Mouse (Mus musculus): ENCODE results near the gene Jkamp. TPM values are rescaled to one million over a fixed set of nuclear protein-coding genes. Genes with fewer than 3 reads are reported as not detected.
"Not testable (repeated sequence)": the region's sequence is repeated elsewhere in the genome, so short reads cannot be mapped to it uniquely, and the experiment has no call there.

Gene Jkamp
- 84.5 and 102 TPM in 2 replicates for polyA plus RNA-seq (2016; fragmentation: Nextera tagmentation; extraction: Ambion mirVana)

DNA sequence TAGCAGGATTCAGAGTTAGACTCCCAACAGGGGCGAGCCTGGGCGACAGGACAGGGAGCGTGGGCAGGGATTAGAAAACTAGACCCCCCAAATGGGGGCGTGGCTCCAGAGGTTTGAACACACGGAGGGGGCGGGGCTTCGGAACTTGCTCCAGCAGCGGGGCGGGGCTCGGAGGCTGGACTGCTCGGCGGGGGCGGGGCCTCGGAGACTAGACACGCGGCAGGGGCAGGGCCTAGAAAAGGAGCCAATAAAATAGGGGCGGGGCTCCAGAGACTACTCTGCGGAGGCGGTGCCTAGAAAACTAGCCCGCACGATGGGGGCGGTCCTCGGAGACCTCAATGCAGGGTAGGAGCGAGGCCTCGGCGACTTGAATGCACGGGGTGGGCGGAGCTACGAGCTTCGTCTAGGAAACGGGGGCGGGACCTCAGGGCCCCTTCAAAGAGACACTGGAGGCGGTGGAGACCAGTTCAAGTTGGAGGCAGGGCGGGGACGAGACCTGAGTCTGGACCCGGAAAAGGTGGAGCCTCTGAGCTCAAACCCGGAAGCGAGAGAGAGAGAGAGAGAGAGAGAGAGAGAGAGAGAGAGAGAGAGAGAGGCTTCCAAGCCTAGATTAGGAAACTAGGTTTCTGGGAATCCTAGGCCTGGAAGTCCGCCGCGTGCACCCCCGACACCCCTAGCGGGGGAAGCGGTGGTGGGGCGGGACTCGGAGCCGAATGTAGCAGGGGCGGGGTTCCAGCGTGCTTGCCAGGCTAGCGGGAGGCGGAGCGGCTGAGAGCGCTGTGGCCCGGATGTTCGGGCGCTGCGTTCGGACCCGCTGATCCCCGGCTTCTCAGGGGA, at the start of gene Jkamp, which contains the start of gene L3hypdh:
Jkamp (plus strand) TSS at position 261 of the 837 bp plus-strand sequence.
L3hypdh (minus strand) TSS at position 111 of the 837 bp plus-strand sequence.
- H3K27me3 ChIP-seq (ENCODE audit: low read depth, poor library complexity, severe bottlenecking), result no peaks in the 10 kb centered on the region
- peaks cover 11% of the 10 kb centered on the region for H3K36me3 ChIP-seq
- peaks cover 44% of the 10 kb centered on the region for H3K4me1 ChIP-seq
- H3K27ac ChIP-seq (replicated peaks), result peak within 1 kb of the TSS; percentile 96
- peak; percentile 100 for DNase-seq (ENCODE audit: low spot score)
- H3K4me3 ChIP-seq, result peak within 1 kb of the TSS; percentile 73
- WGBS, result under 1% methylated on average over 60 of the region's 60 CpGs
- H3K9me3 ChIP-seq (replicated peaks), result no peaks in the 10 kb centered on the region

DNA sequence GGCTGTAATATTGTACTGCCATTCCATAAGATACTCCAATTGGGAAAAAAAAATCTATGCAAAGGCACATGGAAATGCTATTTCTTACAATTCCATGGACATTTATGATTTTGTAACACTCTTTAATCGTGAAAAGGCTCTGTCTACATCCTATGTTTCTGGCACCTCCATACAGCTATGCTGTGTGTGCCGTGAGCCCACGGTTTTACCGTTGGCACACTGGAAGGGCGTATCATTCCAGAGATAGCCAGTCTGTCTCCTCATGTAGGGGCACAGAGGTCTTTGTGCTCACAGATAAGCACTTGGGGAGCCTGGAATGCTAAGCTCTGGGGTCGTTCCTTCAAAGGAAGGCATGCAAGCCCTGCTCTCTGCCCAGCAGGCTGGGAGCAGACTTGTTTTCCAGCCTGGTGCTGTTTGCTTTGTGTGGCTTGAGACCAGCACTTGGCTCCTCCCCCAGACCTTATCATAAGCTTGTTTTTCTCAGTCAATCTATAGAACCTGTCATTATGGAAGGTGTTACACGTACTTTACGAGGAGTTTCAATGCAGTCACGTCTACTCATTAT, 49.2 kb upstream of the Jkamp start:
- H3K27ac ChIP-seq (replicated peaks), result no peak overlapping the region
- DNase-seq (ENCODE audit: low spot score), result no peak
- no peaks in the 10 kb centered on the region for H3K9me3 ChIP-seq (replicated peaks)
- H3K4me3 ChIP-seq, result no peak overlapping the region
- 72% methylated on average over 9 of the region's 9 CpGs for WGBS
- no peaks in the 10 kb centered on the region for H3K4me1 ChIP-seq
- H3K27me3 ChIP-seq (ENCODE audit: low read depth, poor library complexity, severe bottlenecking), result no peaks in the 10 kb centered on the region
- H3K36me3 ChIP-seq, result no peaks in the 10 kb centered on the region

DNA sequence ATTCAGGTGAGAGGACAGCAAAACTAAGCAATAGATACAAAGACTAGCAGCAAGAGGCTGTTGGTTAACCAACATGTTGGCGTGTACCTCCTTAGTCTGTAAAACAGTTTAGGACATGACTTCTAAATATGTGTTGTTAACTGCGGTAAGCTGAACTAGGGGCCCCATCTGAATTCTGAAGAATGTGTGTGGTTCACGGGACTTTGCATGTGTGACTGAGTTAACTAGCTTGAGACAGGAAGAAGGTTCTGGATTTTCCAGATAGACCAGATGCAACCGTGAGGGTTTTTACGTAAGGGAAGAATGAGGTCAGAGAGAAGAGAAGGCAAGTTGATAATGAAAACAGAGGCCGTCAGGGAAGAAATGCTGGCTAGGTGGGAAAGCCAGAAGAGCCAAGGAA, 48.3 kb upstream of the Jkamp start:
- no peaks in the 10 kb centered on the region for H3K9me3 ChIP-seq (replicated peaks)
- no peak overlapping the region for H3K4me3 ChIP-seq
- H3K36me3 ChIP-seq, result no peaks in the 10 kb centered on the region
- no peaks in the 10 kb centered on the region for H3K4me1 ChIP-seq
- no peaks in the 10 kb centered on the region for H3K27me3 ChIP-seq (ENCODE audit: low read depth, poor library complexity, severe bottlenecking)
- no peak for DNase-seq (ENCODE audit: low spot score)
- WGBS, result 90% methylated on average over 6 of the region's 6 CpGs
- no peak overlapping the region for H3K27ac ChIP-seq (replicated peaks)

DNA sequence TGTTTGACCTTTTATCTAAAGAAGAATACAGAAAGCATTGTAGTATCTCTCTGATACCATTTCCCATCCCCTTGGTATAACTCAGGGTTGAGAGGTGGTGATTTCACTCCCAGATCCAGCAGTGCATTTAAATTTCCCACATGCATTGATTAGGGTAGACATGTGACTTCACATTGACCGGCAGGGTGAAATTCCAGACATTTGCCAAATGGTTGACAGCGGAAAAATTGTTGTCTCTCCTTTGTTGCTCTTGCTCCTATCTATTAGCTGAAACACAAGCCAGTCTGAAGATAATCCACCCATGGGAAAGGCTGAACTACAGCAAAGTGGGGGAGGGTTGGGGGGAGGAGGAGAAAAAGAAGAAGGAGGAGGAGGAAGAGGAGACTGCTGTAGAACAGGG, 46.5 kb upstream of the Jkamp start:
- Histone ChIP-seq H3K27ac (replicated peaks) (no peak overlapping the region), H3K9me3 (replicated peaks) (no peaks in the 10 kb centered on the region), H3K27me3 (ENCODE audit: low read depth, poor library complexity, severe bottlenecking) (no peaks in the 10 kb centered on the region), H3K36me3 (no peaks in the 10 kb centered on the region), H3K4me3 (no peak overlapping the region), H3K4me1 (no peaks in the 10 kb centered on the region)
- DNase-seq (ENCODE audit: low spot score), result no peak
- 72% methylated on average over 2 of the region's 2 CpGs for WGBS

DNA sequence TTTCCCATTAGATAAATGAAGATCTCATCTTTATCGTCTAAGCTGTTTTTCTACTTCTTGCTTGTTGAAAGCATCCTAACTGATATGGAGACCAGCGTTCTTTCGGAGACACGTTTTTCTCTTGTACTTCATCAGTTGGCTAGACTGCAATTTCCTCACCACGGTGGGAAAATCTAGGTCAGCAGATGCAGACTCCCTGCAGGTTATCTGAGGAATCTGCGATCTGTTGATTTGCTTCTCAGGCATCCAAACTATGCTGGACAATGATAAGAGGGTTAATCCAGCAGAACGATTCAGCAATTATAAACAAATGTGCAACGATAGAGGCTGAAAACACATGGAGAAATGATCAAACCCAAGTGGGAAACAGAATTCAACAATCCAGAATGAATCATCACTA, 45.9 kb upstream of the Jkamp start:
- Histone ChIP-seq H3K4me3 (no peak overlapping the region), H3K36me3 (no peaks in the 10 kb centered on the region), H3K27ac (replicated peaks) (no peak overlapping the region), H3K27me3 (ENCODE audit: low read depth, poor library complexity, severe bottlenecking) (no peaks in the 10 kb centered on the region), H3K4me1 (no peaks in the 10 kb centered on the region), H3K9me3 (replicated peaks) (no peaks in the 10 kb centered on the region)
- no peak for DNase-seq (ENCODE audit: low spot score)
- 83% methylated on average over 8 of the region's 8 CpGs for WGBS

DNA sequence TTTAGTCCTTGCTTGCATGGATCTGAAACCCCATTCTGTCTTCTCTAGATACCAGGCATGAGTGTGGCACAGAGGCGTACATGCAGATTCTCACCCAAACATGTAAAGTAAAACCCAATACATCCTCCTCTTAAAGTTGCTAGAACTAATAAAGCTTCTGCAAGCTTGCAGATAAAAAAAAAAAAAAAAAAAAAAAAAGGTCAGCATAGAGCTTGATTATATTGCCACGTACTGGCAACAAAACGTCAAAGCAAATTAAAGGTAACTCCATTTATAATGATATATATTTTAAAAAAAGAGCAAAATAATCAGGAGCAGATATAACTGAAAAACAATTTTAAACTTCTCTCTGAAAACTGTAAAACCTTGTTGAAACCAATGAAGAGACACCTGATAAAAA, 44.2 kb upstream of the Jkamp start:
- Histone ChIP-seq H3K27ac (replicated peaks) (no peak overlapping the region), H3K27me3 (ENCODE audit: low read depth, poor library complexity, severe bottlenecking) (no peaks in the 10 kb centered on the region), H3K4me3 (no peak overlapping the region), H3K4me1 (no peaks in the 10 kb centered on the region), H3K36me3 (no peaks in the 10 kb centered on the region), H3K9me3 (replicated peaks) (no peaks in the 10 kb centered on the region)
- no peak for DNase-seq (ENCODE audit: low spot score)
- 98% methylated on average over 3 of the region's 3 CpGs for WGBS

DNA sequence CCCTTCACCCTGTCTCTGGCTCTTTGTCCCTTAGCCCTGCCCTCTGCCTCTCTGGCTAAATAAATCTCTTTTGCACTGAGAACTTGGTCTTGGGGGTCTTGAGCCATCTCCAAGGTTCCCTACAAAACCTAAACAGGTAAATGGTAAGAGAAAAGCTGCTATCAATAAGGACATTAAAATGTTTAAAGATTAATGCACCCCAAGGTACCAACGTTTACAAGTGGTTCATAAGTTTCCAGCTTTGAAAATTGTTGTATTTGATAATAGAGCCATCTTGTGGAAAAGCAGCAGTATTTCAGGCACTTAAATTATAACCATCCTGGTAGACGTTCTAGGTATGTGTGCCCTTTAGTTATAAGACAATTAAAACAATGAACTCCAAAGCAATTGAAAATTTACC, 37.9 kb upstream of the Jkamp start:
- 0 out of 2 replicates have a peak, but pooled peaks cover 3% of the 10 kb centered on the region for H3K4me1 ChIP-seq
- WGBS, result 16% methylated on average over 2 of the region's 2 CpGs
- H3K4me3 ChIP-seq, result no peak overlapping the region
- H3K36me3 ChIP-seq, result no peaks in the 10 kb centered on the region
- DNase-seq (ENCODE audit: low spot score), result no peak
- no peaks in the 10 kb centered on the region; the same call in 1 of the 2 replicates for H3K9me3 ChIP-seq (replicated peaks)
- H3K27ac ChIP-seq (replicated peaks), result no peak overlapping the region
- H3K27me3 ChIP-seq (ENCODE audit: low read depth, poor library complexity, severe bottlenecking), result no peaks in the 10 kb centered on the region

DNA sequence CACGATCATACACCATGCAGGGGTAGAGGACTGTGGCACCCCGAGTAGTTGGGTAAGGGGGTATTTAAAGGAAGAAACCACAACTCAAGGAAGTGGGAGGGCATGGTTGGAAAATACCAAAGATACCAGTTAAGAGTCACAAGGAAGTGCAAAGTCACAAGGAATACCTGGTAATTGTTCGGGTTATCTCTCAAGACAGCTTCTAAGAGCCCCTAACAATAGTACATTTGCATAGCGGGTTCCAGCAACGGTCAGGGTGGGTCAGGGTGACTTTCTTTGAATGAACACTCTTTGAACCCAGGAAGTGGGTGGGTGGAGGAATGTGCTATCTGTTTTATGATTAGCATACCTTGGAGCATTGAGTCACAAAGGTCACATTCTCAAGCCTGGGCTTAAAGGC, 35.2 kb upstream of the Jkamp start:
- not testable (repeated sequence) for H3K4me1 ChIP-seq; H3K36me3 ChIP-seq; H3K4me3 ChIP-seq; H3K27ac ChIP-seq (replicated peaks); DNase-seq (ENCODE audit: low spot score); H3K27me3 ChIP-seq (ENCODE audit: low read depth, poor library complexity, severe bottlenecking); H3K9me3 ChIP-seq (replicated peaks)
- WGBS, result 92% methylated on average over 5 of the region's 5 CpGs

- H3K4me1 ChIP-seq, result 0 out of 2 replicates have a peak, but pooled peaks cover 3% of the 10 kb centered on the region
- no peaks in the 10 kb centered on the region for H3K36me3 ChIP-seq
- DNase-seq (ENCODE audit: low spot score), result no peak
- 0 out of 2 replicates have a peak, but pooled peaks cover 4% of the 10 kb centered on the region for H3K27me3 ChIP-seq (ENCODE audit: low read depth, poor library complexity, severe bottlenecking)
- WGBS, result 85% methylated on average over 4 of the region's 4 CpGs
- no peak overlapping the region for H3K27ac ChIP-seq (replicated peaks)
- H3K9me3 ChIP-seq (replicated peaks), result no peaks in the 10 kb centered on the region; the same call in 1 of the 2 replicates
- H3K4me3 ChIP-seq, result no peak overlapping the region
These were observed 34.6 kb upstream of the Jkamp start for GRCm38 (mm10) chr12:72050821-72051220.

DNA sequence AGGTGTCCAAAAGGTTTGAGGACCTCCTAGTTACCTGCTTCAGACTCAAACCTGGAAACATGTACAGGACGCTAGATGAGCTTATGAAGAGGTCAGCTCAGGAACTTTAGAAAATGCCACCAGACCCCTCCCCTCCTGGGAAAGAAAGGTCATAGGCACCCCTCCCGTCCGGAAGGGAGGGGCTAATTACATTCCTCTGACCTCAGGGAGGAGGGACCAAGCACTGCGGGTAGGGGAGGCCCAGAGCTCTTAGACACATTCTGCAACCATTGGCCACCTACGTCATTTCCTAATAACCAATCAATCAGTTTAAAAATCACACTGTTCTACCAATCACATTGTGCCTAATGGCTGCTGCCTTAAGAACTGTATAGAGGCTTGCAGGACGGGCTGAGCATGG, 32.8 kb upstream of the Jkamp start:
- no peaks in the 10 kb centered on the region for H3K36me3 ChIP-seq
- 0 out of 2 replicates have a peak, but pooled peaks cover 4% of the 10 kb centered on the region for H3K27me3 ChIP-seq (ENCODE audit: low read depth, poor library complexity, severe bottlenecking)
- DNase-seq (ENCODE audit: low spot score), result no peak
- H3K27ac ChIP-seq (replicated peaks), result no peak overlapping the region
- H3K9me3 ChIP-seq (replicated peaks), result no peaks in the 10 kb centered on the region; the same call in 1 of the 2 replicates
- WGBS, result 77% methylated on average over 6 of the region's 6 CpGs
- H3K4me1 ChIP-seq, result no peaks in the 10 kb centered on the region
- no peak overlapping the region for H3K4me3 ChIP-seq

DNA sequence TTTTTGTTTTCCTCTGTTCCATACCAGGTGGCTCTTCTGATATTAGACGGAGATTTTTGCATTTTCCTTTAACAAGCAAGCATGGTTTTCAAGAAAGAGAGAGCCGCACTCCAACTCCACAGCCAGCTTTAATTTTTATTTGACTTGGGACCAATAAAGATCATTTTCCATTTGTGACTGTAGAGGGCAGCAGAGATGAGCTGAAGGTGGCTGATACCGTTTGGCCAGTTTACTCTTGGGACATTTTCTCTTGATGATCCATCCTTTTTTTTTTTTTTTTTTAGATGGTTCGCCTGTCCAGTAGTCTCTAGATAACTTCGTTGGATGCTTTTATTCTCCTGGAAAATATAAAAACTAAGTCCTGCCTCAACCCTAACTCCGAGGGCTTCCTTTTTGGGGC, 32.1 kb upstream of the Jkamp start:
- 0 out of 2 replicates have a peak, but pooled peaks cover 4% of the 10 kb centered on the region for H3K27me3 ChIP-seq (ENCODE audit: low read depth, poor library complexity, severe bottlenecking)
- no peak for DNase-seq (ENCODE audit: low spot score)
- 42% methylated on average over 6 of the region's 6 CpGs for WGBS

DNA sequence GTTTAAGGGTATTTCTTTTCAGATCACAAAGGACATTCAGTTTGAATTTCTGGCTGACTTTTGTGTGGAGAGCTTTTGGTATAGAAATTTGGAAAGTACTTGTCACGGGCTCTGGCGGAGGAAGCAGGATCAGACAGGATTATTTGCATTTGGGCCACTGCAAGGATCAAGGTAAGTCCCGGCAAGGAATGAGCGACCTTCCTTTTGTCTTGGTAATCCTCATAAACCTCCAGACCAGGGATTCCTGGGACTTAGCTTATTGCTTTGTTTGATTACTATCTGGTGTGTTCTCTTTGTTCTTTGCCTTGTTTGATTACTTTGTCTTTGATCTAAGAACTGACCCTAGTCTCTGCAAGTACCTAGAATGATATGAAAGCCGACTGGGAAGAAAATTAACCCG, 31.5 kb upstream of the Jkamp start:
- DNase-seq (ENCODE audit: low spot score), result no peak
- no peaks in the 10 kb centered on the region for H3K36me3 ChIP-seq
- H3K4me3 ChIP-seq, result no peak overlapping the region
- no peak overlapping the region for H3K27ac ChIP-seq (replicated peaks)
- 0 out of 2 replicates have a peak, but pooled peaks cover 4% of the 10 kb centered on the region for H3K27me3 ChIP-seq (ENCODE audit: low read depth, poor library complexity, severe bottlenecking)
- no peaks in the 10 kb centered on the region; the same call in 1 of the 2 replicates for H3K9me3 ChIP-seq (replicated peaks)
- WGBS, result 19% methylated on average over 6 of the region's 6 CpGs
- H3K4me1 ChIP-seq, result no peaks in the 10 kb centered on the region

More for the DNA sequence above, 32.1 kb upstream of the Jkamp start:
- no peak overlapping the region for H3K27ac ChIP-seq (replicated peaks)
- H3K36me3 ChIP-seq, result no peaks in the 10 kb centered on the region
- H3K4me3 ChIP-seq, result no peak overlapping the region
- no peaks in the 10 kb centered on the region for H3K4me1 ChIP-seq
- no peaks in the 10 kb centered on the region; the same call in 1 of the 2 replicates for H3K9me3 ChIP-seq (replicated peaks)

DNA sequence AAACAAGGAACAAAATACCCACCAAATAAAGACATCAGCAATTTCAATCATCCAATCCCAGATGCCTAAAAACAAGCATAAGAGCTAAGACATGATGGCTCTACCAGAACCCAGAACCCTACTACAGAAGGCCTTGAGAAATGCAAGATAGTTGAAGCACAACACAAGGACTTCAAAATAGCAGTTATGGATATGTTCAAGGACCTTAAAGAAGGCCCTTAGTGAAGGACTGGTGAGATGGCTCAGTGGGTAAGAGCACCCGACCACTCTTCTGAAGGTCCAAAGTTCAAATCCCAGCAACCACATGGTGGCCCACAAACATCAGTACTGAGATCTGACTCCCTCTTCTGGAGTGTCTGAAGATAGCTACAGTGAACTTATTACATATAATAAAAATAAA, 27.6 kb upstream of the Jkamp start:
- no peak for DNase-seq (ENCODE audit: low spot score)
- no peak overlapping the region for H3K27ac ChIP-seq (replicated peaks)
- H3K36me3 ChIP-seq, result no peaks in the 10 kb centered on the region
- 83% methylated on average over 1 of the region's 1 CpGs for WGBS
- H3K4me1 ChIP-seq, result no peaks in the 10 kb centered on the region
- H3K27me3 ChIP-seq (ENCODE audit: low read depth, poor library complexity, severe bottlenecking), result 0 out of 2 replicates have a peak, but pooled peaks cover 4% of the 10 kb centered on the region
- H3K4me3 ChIP-seq, result no peak overlapping the region
- no peaks in the 10 kb centered on the region for H3K9me3 ChIP-seq (replicated peaks)
